Mouse (Mus musculus): ENCODE measurements at regions not wholly inside any gene's neighbourhood (a gene's known extent, or its start where the extent isn't known, plus 50 kb on each side); places are given as distances from the start of the nearest gene placed in this dataset.

DNA sequence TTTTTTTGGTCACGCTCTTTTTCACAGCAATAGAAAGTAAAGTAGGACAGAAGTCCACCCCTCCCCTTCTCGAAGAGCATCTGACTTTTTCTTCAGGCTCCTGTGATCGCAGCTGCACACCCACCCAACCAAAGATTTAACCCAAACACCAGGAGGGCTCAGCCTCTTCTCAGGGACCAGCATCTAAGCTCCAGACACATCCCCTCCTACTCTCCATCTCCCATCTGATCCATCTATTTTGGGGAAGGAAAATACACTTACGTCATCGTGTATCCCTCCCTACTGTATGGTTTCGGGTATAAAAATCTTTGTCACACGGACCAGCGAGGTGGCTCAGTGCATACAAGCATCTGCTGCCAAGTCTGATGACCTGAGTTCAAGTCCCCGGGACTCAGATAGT lies 284.3 kb downstream of the 3100002H09Rik start:
- DNase-seq (ENCODE audit: low read depth): no peak

- DNase-seq (ENCODE audit: low read depth): no peak
These were observed 287.0 kb downstream of the 3100002H09Rik start for GRCm38 (mm10) chr4:124323589-124323988.

DNA sequence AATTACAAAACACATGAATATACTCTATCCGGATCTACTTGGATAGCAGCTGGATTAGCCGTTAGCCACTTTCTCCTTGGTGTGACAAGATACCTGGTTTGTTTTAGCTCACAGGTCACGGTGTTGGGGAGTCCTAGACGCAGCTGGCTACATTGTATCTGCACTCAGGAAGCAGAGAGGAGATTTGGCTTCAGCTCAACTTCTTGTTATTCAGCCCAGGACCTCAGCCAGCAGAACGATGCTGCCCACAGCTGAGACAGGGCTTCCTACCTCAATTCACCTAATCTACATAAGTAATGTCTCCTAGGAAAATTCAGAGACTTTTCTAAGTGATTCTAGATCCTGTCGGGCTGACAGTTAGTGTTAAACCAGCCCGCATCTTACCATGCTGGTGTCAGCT lies 289.4 kb downstream of the 3100002H09Rik start:
- DNase-seq (ENCODE audit: low read depth): no peak

DNA sequence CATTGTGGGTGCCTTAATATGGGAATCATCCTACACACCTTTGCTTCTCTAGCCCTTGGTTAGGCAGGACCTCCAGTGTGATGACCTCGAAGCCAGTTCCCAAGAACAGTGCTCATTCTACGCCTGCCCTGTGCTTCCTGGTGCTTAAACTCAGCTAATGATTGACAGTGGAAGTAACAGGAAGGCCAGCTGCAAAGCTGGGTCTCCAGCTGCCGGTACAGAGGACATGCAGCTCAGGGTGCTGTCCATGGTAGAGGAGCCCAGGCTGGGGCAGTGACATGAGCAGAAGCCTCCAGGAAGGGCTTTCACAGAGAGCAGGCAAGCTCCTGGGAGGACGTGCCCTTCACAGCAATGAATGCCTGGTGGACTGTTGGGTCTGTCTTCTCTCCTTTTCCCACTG lies 293.6 kb downstream of the 3100002H09Rik start:
- DNase-seq (ENCODE audit: low read depth): peak; percentile 6

GRCm38 (mm10) chr4:124311657-124312056 lies 298.9 kb downstream of the 3100002H09Rik start:
- DNase-seq (ENCODE audit: low read depth): no peak

- DNase-seq (ENCODE audit: low read depth): no peak
These were observed 300.0 kb downstream of the 3100002H09Rik start for GRCm38 (mm10) chr4:124310594-124310993.

- DNase-seq (ENCODE audit: low read depth): no peak
These were observed 304.6 kb downstream of the 3100002H09Rik start for GRCm38 (mm10) chr4:124305871-124306555.

DNA sequence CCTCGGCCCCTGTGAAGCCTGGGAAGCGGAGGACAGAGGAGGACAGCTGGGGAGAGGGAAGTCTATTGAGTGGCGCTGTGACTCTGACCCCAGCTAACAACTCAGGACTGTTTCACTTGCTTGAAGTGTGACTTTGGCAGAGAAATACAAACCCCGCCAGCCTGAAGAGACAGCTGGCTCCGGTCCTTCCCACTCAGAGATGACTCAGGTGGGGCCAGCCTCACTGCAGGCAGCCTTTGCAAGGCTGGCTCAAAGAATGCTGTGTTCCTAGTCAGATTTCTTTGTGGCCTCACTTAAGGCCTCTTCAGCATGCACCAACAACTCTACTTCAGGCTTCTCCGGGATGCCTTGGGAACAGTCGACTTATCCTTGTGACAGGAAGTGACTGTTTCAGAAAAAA lies 307.7 kb downstream of the 3100002H09Rik start:
- no peak for DNase-seq (ENCODE audit: low read depth)

GRCm38 (mm10) chr4:124298667-124299437 lies 311.8 kb downstream of the 3100002H09Rik start:
- DNase-seq (ENCODE audit: low read depth): no peak

DNA sequence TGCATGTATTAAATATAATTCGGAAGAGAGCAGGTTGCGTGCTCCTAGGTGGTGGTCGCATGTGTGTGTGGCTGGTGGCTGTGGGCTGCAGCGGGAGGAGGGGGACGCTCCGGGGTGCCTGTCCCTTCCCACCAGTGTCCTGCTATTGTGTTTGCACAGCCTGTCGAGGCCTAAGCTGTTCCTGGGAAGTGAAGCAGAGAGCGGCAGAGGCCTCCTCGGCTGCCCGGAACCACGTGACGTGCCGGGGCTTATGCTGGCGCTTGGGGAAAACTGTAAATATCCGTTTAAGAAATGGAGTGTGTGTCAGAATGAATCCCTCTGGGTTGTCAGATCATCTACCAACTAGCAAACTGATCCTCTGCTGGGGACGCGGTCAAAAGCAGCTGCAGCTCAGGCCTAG lies 318.3 kb downstream of the 3100002H09Rik start:
- DNase-seq (ENCODE audit: low read depth): no peak

GRCm38 (mm10) chr4:124291767-124292166 lies 318.8 kb downstream of the 3100002H09Rik start:
- DNase-seq (ENCODE audit: low read depth): no peak

- DNase-seq (ENCODE audit: low read depth): no peak
These were observed 323.1 kb downstream of the 3100002H09Rik start for GRCm38 (mm10) chr4:124287471-124287870.

- no peak for DNase-seq (ENCODE audit: low read depth)
These were observed 331.9 kb downstream of the 3100002H09Rik start for GRCm38 (mm10) chr4:124278681-124279080.

DNA sequence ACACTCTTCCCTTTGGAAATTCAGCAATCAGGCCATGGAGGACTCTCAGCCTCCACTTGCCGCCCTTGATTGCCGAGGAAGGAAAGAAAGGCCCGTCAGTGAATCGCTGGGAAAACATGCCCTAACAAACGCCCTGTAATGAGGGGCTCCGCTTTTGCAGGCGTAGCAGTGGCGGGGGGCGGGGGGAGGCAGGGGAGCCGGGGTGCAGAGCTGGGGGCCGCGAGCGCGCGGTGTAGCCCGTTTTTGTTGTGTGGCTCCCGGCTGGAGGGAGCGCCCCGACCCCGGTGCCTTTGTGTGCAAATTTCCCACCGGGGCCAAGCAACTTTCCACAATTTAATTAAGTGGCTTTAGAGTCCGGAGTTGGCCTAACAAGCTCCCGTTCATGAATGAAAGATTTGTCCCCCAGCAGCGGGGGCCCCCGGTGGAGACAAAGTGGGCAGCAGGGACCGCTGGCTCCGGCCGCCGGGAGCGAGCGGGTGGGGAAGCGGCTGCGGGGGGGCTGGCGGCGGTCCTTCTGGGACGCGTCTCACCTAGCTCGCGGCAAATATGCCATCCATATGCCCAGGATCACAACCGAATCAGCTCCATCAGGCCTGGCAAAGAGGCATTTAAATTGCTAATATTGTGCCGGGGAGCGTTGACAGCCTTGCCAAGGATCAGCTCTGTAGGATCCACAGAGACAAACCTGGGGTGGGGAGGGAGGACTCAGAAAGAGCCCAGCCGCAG lies 333.0 kb downstream of the 3100002H09Rik start:
- no peak for DNase-seq (ENCODE audit: low read depth)

- DNase-seq (ENCODE audit: low read depth): no peak
These were observed 333.7 kb downstream of the 3100002H09Rik start for GRCm38 (mm10) chr4:124276741-124277455.

GRCm38 (mm10) chr4:124272002-124272401 lies 338.6 kb downstream of the 3100002H09Rik start:
- DNase-seq (ENCODE audit: low read depth): no peak

DNA sequence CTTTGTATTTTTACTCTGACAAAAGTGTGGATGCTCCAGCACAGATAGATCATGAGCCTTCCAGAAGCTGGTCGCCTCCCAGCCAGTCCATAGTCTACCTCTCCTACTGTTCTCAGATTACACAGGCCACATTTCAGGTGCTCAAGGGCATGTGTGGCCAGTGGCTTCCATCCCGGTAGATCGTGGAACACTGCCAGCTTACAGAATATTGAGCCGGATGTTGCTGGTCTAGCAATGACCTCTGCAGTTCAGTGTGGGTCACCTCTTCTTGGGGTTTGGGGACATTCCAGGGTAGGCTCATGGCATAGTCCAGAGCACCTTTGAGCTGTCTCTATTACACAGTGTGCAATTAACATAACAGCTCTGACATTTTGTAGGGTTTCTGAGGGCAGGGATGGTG lies 342.2 kb downstream of the 3100002H09Rik start:
- DNase-seq (ENCODE audit: low read depth): no peak

- no peak for DNase-seq (ENCODE audit: low read depth)
These were observed 344.0 kb downstream of the 3100002H09Rik start for GRCm38 (mm10) chr4:124266573-124266972.

DNA sequence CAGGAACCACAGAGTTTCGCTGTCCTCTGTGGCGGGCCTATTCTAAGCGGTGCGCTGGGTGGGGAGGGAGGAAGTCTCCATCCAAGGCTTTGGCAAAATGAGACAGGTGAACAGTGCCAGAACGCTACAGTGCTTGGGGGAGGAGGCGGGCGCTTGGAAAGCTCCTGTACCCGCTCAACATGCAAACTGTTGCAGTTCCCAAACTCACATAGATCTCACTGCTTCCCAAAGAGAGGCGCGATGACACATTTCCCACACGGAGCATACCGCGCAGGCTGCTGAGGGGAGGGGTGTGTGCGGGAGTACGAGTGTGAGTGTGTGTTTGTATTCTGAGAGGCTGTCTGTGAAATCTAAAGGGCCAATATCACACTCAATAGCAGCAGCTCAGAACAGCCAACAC lies 345.1 kb downstream of the 3100002H09Rik start:
- DNase-seq (ENCODE audit: low read depth): no peak

DNA sequence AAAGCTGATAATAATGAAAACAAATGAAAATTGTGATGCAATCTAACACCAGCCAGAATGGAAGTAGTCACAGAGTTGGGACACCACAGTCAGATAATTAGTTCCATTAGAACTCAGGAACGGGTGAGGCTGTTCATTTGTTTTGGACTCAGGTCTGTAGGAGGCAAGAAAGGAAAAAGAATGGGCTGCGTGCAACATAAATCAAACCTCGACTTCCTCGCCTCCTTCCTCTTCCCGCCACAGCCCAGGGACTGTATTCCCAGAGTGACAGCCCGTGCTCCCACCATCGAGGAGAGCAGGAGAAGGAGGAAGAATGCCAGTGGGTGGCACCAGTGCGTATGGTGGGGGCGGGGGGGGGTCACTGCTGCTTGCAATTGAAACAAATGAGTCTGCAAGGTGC lies 339.2 kb upstream of the 4930535I16Rik start:
- no peak for DNase-seq (ENCODE audit: low read depth)

- DNase-seq (ENCODE audit: low read depth): no peak
These were observed 338.7 kb upstream of the 4930535I16Rik start for GRCm38 (mm10) chr4:124256515-124256914.

DNA sequence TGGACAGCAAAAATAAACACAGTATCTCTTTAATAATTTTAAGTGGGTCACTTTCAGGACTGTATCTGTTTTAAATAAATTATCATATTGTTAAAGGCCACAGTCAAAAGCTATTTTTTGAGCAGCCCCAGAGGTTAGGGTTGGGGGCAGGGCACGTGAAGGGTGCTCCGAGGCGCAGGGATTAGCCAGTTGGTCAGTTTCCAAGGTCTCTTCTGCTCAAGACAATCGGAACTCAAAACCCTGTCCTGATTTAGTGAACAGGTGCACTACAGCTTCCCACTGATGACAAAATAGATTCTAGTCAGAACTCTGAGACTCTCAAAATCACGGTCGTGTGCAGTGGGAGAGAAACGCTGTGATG lies 337.3 kb upstream of the 4930535I16Rik start:
- DNase-seq (ENCODE audit: low read depth): no peak

Data from 416B (cell line).